Mouse (Mus musculus): ENCODE measurements around the gene Vangl1. TPM values are rescaled to one million over a fixed set of nuclear protein-coding genes. Genes with fewer than 3 reads are reported as not detected.
A peak's percentile ranks its signal among the peaks of the same experiment; 100 is the strongest.

Vangl1 gene
- 4.0 and 5.1 TPM in 2 replicates for polyA plus RNA-seq (2015; fragmentation: Nextera tagmentation; extraction: Ambion mirVana)

- Histone ChIP-seq H3K36me3 (no peaks in the 10 kb centered on the region), H3K4me2 (replicated peaks) (peak within 1 kb of the TSS; percentile 98), H3K9me3 (no peaks in the 10 kb centered on the region), H3K4me3 (peak within 1 kb of the TSS; percentile 68), H3K27ac (replicated peaks) (peak within 1 kb of the TSS; percentile 27; the same call in 1 of the 2 replicates), H3K4me1 (peaks cover 27% of the 10 kb centered on the region), H3K27me3 (peaks cover 76% of the 10 kb centered on the region), H3K9ac (replicated peaks) (peak within 1 kb of the TSS; percentile 69)
- ATAC-seq (replicated peaks) = peak; percentile 76
- under 1% methylated on average over 92 of the region's 95 CpGs for WGBS
These were observed at the start of gene Vangl1 for GRCm38 (mm10) chr3:102203781-102204721. Gene Vangl1, minus strand, starts transcription at chr3:102204693.

GRCm38 (mm10) chr3:102253554-102253953 is 49.1 kb upstream of the Vangl1 start:
- Histone ChIP-seq H3K9me3 (no peaks in the 10 kb centered on the region), H3K9ac (replicated peaks) (no peak overlapping the region), H3K4me1 (no peaks in the 10 kb centered on the region), H3K4me3 (no peak overlapping the region), H3K27me3 (no peaks in the 10 kb centered on the region), H3K27ac (replicated peaks) (no peak overlapping the region), H3K36me3 (no peaks in the 10 kb centered on the region), H3K4me2 (replicated peaks) (no peak overlapping the region)
- 59% methylated on average over 4 of the region's 4 CpGs for WGBS
- ATAC-seq (replicated peaks) = no peak

GRCm38 (mm10) chr3:102252927-102253326 is 48.4 kb upstream of the Vangl1 start:
- Histone ChIP-seq H3K4me1 (no peaks in the 10 kb centered on the region), H3K9me3 (no peaks in the 10 kb centered on the region), H3K9ac (replicated peaks) (no peak overlapping the region), H3K27me3 (no peaks in the 10 kb centered on the region), H3K27ac (replicated peaks) (no peak overlapping the region), H3K4me3 (no peak overlapping the region), H3K36me3 (no peaks in the 10 kb centered on the region), H3K4me2 (replicated peaks) (no peak overlapping the region)
- no peak for ATAC-seq (replicated peaks)
- WGBS = 91% methylated on average over 3 of the region's 3 CpGs

GRCm38 (mm10) chr3:102250873-102251272 is 46.4 kb upstream of the Vangl1 start:
- no peaks in the 10 kb centered on the region for H3K36me3 ChIP-seq
- H3K9me3 ChIP-seq = no peaks in the 10 kb centered on the region
- H3K27me3 ChIP-seq = no peaks in the 10 kb centered on the region
- H3K4me2 ChIP-seq (replicated peaks) = no peak overlapping the region
- ATAC-seq (replicated peaks) = no peak
- H3K27ac ChIP-seq (replicated peaks) = no peak overlapping the region
- H3K4me3 ChIP-seq = no peak overlapping the region
- H3K9ac ChIP-seq (replicated peaks) = no peak overlapping the region
- H3K4me1 ChIP-seq = no peaks in the 10 kb centered on the region
- WGBS = 96% methylated on average over 3 of the region's 3 CpGs

GRCm38 (mm10) chr3:102249401-102249991 is 45.0 kb upstream of the Vangl1 start:
- 57% methylated on average over 9 of the region's 9 CpGs for WGBS
- H3K36me3 ChIP-seq = no peaks in the 10 kb centered on the region
- no peak overlapping the region for H3K9ac ChIP-seq (replicated peaks)
- H3K4me2 ChIP-seq (replicated peaks) = no peak overlapping the region
- no peaks in the 10 kb centered on the region for H3K9me3 ChIP-seq
- no peaks in the 10 kb centered on the region for H3K4me1 ChIP-seq
- peak; percentile 65 for ATAC-seq (replicated peaks)
- H3K27me3 ChIP-seq = no peaks in the 10 kb centered on the region
- H3K4me3 ChIP-seq = no peak overlapping the region
- H3K27ac ChIP-seq (replicated peaks) = no peak overlapping the region

GRCm38 (mm10) chr3:102244601-102245000 is 40.1 kb upstream of the Vangl1 start:
- WGBS = 92% methylated on average over 3 of the region's 3 CpGs
- Histone ChIP-seq H3K9me3 (no peaks in the 10 kb centered on the region), H3K4me1 (no peaks in the 10 kb centered on the region), H3K27ac (replicated peaks) (no peak overlapping the region), H3K9ac (replicated peaks) (no peak overlapping the region), H3K4me2 (replicated peaks) (no peak overlapping the region), H3K4me3 (no peak overlapping the region), H3K36me3 (no peaks in the 10 kb centered on the region), H3K27me3 (no peaks in the 10 kb centered on the region)
- ATAC-seq (replicated peaks) = no peak

- H3K27me3 ChIP-seq = no peaks in the 10 kb centered on the region
- no peaks in the 10 kb centered on the region for H3K4me1 ChIP-seq
- H3K9ac ChIP-seq (replicated peaks) = no peak overlapping the region
- no peaks in the 10 kb centered on the region for H3K36me3 ChIP-seq
- no peak overlapping the region for H3K4me3 ChIP-seq
- H3K27ac ChIP-seq (replicated peaks) = no peak overlapping the region
- H3K4me2 ChIP-seq (replicated peaks) = no peak overlapping the region
- H3K9me3 ChIP-seq = no peaks in the 10 kb centered on the region
- peak; percentile 68 for ATAC-seq (replicated peaks)
- WGBS = 62% methylated on average over 5 of the region's 5 CpGs
These were observed 38.4 kb upstream of the Vangl1 start for GRCm38 (mm10) chr3:102242854-102243253.

GRCm38 (mm10) chr3:102231418-102232134 is 27.1 kb upstream of the Vangl1 start:
- Histone ChIP-seq H3K9ac (replicated peaks) (no peak overlapping the region), H3K27me3 (no peaks in the 10 kb centered on the region), H3K4me3 (no peak overlapping the region), H3K27ac (replicated peaks) (no peak overlapping the region), H3K4me2 (replicated peaks) (no peak overlapping the region), H3K9me3 (0 out of 2 replicates have a peak, but pooled peaks cover 5% of the 10 kb centered on the region), H3K4me1 (no peaks in the 10 kb centered on the region), H3K36me3 (no peaks in the 10 kb centered on the region)
- ATAC-seq (replicated peaks) = no peak
- 86% methylated on average over 9 of the region's 9 CpGs for WGBS

GRCm38 (mm10) chr3:102222756-102223155 is 18.3 kb upstream of the Vangl1 start:
- 89% methylated on average over 8 of the region's 8 CpGs for WGBS
- Histone ChIP-seq H3K27me3 (no peaks in the 10 kb centered on the region), H3K36me3 (no peaks in the 10 kb centered on the region), H3K4me3 (no peak overlapping the region), H3K9me3 (no peaks in the 10 kb centered on the region), H3K4me2 (replicated peaks) (no peak overlapping the region), H3K9ac (replicated peaks) (no peak overlapping the region), H3K27ac (replicated peaks) (no peak overlapping the region), H3K4me1 (no peaks in the 10 kb centered on the region)
- ATAC-seq (replicated peaks) = no peak

- Histone ChIP-seq H3K4me2 (replicated peaks) (no peak overlapping the region), H3K36me3 (no peaks in the 10 kb centered on the region), H3K4me3 (no peak overlapping the region), H3K4me1 (no peaks in the 10 kb centered on the region), H3K9ac (replicated peaks) (no peak overlapping the region), H3K27me3 (no peaks in the 10 kb centered on the region), H3K27ac (replicated peaks) (no peak overlapping the region), H3K9me3 (no peaks in the 10 kb centered on the region)
- 82% methylated on average over 2 of the region's 2 CpGs for WGBS
- no peak for ATAC-seq (replicated peaks)
These were observed 13.8 kb upstream of the Vangl1 start for GRCm38 (mm10) chr3:102218301-102218700.

GRCm38 (mm10) chr3:102214736-102215135 is 10.2 kb upstream of the Vangl1 start:
- Histone ChIP-seq H3K27ac (replicated peaks) (no peak overlapping the region), H3K36me3 (no peaks in the 10 kb centered on the region), H3K4me2 (replicated peaks) (no peak overlapping the region), H3K27me3 (no peaks in the 10 kb centered on the region), H3K9me3 (no peaks in the 10 kb centered on the region), H3K4me3 (no peak overlapping the region), H3K9ac (replicated peaks) (no peak overlapping the region), H3K4me1 (no peaks in the 10 kb centered on the region)
- 94% methylated on average over 4 of the region's 4 CpGs for WGBS
- no peak for ATAC-seq (replicated peaks)

- no peak overlapping the region for H3K4me3 ChIP-seq
- H3K9ac ChIP-seq (replicated peaks) = no peak overlapping the region
- H3K4me2 ChIP-seq (replicated peaks) = no peak overlapping the region
- H3K4me1 ChIP-seq = no peaks in the 10 kb centered on the region
- H3K27ac ChIP-seq (replicated peaks) = no peak overlapping the region
- H3K36me3 ChIP-seq = no peaks in the 10 kb centered on the region
- no peak for ATAC-seq (replicated peaks)
- H3K9me3 ChIP-seq = no peaks in the 10 kb centered on the region
- WGBS = 66% methylated on average over 4 of the region's 4 CpGs
- no peaks in the 10 kb centered on the region for H3K27me3 ChIP-seq
These were observed 9.8 kb upstream of the Vangl1 start for GRCm38 (mm10) chr3:102214299-102214698.
